Mouse (Mus musculus): ENCODE results near the gene Arhgap33.

DNA sequence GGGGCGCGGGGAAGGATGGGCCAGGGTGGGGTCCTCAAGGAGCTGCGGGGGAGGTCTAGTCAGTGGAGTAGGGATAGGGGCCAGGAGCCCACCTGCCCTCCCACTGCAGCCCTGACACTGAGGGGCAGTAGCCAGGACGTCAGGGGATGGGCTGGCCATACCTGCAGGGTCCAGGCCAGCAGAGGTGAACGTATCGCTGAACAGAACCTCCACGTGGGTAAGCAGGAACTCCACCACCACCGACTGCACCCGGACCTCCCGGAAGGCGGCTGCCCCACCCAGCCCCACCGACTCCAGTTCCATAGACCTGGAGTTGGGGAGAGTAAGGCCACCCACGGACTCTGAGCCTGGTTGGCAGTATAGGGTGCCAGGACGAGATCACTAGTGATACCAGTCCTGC is 7.9 kb downstream of the Arhgap33 start:
- TF ChIP-seq CTCF (IDR thresholded peaks at IDR 0.05) (no peak), EP300 (IDR thresholded peaks at IDR 0.05) (no peak)
